Mouse (Mus musculus) embryonic fibroblast, embryonic 13.5 days (primary cell): ENCODE results near the gene Fam81b.

ENCODE experiments used
- CTCF ChIP-seq: IDR thresholded peaks from 2 replicates; pipeline ENCODE4 v1.5.1; 2011; ENCODE audit warnings: mild to moderate bottlenecking, control low read depth, low read length, moderate library complexity, borderline replicate concordance; ENCODE audit not compliant: insufficient read depth
- POLR2A ChIP-seq: IDR thresholded peaks from 2 replicates; pipeline ENCODE4 v1.6.1; 2011; ENCODE audit warnings: low read depth, mild to moderate bottlenecking, control low read depth, low read length, moderate library complexity

- TF ChIP-seq CTCF (no peak), POLR2A (no peak)
These were observed 13.8 kb upstream of the Fam81b start for GRCm38 (mm10) chr13:76318635-76319034.
